Mouse (Mus musculus) lung, postnatal 0 days (tissue): Measurements from ENCODE around the gene Usp47. TPM values are rescaled to one million over a fixed set of nuclear protein-coding genes. Genes with fewer than 3 reads are reported as not detected.
A peak's percentile ranks its signal among the peaks of the same experiment; 100 is the strongest.

ENCODE experiments used
- ATAC-seq: fragments of 200-750 bp; cut with Nextera tagmentation; 2 replicates; pipeline ENCODE4 v1.8.0; 2017; ENCODE audit warnings: moderate library complexity
- DNase-seq: peaks from one replicate; pipeline ENCODE4 v3.0.0-alpha.2; 2016; ENCODE audit warnings: low spot score
- H3K27ac ChIP-seq: fragments of 300-500 bp; sonication (generic); 2 replicates; pipeline ENCODE4 v1.5.1; 2014; ENCODE audit warnings: antibody characterized with exemption, mild to moderate bottlenecking, low read length, mixed read lengths
- H3K27me3 ChIP-seq: fragments of 300-500 bp; sonication (generic); replicated peaks from 2 replicates; pipeline ENCODE4 v1.6.1; 2014; ENCODE audit warnings: low read length, mixed read lengths; ENCODE audit not compliant: insufficient read depth
- H3K36me3 ChIP-seq: fragments of 300-500 bp; sonication (generic); 2 replicates; pipeline ENCODE4 v1.6.1; 2014; ENCODE audit warnings: low read length, mixed read lengths; ENCODE audit not compliant: insufficient read depth
- H3K4me1 ChIP-seq: fragments of 300-500 bp; sonication (generic); 2 replicates; pipeline ENCODE4 v1.6.1; 2014; ENCODE audit warnings: antibody characterized with exemption, low read depth, low read length, mixed read lengths; ENCODE audit not compliant: insufficient read depth
- H3K4me2 ChIP-seq: fragments of 300-500 bp; sonication (generic); replicated peaks from 2 replicates; pipeline ENCODE4 v1.6.1; 2014; ENCODE audit warnings: low read depth, mild to moderate bottlenecking, low read length, moderate library complexity, mixed read lengths
- H3K4me3 ChIP-seq: fragments of 300-500 bp; sonication (generic); 2 replicates; pipeline ENCODE4 v1.5.1; 2014; ENCODE audit warnings: low read depth, low read length
- H3K9ac ChIP-seq: fragments of 300-500 bp; sonication (generic); replicated peaks from 2 replicates; pipeline ENCODE4 v1.6.1; 2014; ENCODE audit warnings: low read depth, mild to moderate bottlenecking
- H3K9me3 ChIP-seq: fragments of 300-500 bp; sonication (generic); 2 replicates; pipeline ENCODE4 v1.6.1; 2016; ENCODE audit warnings: low read length, mixed read lengths
- CTCF ChIP-seq: IDR thresholded peaks from 2 replicates; pipeline ENCODE4 v1.5.1; 2016; ENCODE audit warnings: antibody characterized with exemption, mild to moderate bottlenecking
- EP300 ChIP-seq: IDR thresholded peaks from 2 replicates; pipeline ENCODE4 v1.6.1; 2016; ENCODE audit warnings: antibody characterized with exemption, mild to moderate bottlenecking, control low read depth
- WGBS: fragments of 180-500 bp; shearing (Covaris S2); extraction: QIAGEN DNeasy Blood & Tissue Kit; methylation state at CpG from one replicate; pipeline ENCODE4 v1.1.7; 2014; 5-methylcytosine and 5-hydroxymethylcytosine counted together
- polyA plus RNA-seq: library from polyadenylated mRNA; unstranded; fragments of >200 nt; fragmentation: Nextera tagmentation; extraction: Ambion mirVana; gene quantifications from 2 replicates; pipeline ENCODE4 v1.2.1, GENCODE M21; 2015

The Usp47 gene
- polyA plus RNA-seq, 1 experiment from 2014 or later: 33.1 TPM

DNA sequence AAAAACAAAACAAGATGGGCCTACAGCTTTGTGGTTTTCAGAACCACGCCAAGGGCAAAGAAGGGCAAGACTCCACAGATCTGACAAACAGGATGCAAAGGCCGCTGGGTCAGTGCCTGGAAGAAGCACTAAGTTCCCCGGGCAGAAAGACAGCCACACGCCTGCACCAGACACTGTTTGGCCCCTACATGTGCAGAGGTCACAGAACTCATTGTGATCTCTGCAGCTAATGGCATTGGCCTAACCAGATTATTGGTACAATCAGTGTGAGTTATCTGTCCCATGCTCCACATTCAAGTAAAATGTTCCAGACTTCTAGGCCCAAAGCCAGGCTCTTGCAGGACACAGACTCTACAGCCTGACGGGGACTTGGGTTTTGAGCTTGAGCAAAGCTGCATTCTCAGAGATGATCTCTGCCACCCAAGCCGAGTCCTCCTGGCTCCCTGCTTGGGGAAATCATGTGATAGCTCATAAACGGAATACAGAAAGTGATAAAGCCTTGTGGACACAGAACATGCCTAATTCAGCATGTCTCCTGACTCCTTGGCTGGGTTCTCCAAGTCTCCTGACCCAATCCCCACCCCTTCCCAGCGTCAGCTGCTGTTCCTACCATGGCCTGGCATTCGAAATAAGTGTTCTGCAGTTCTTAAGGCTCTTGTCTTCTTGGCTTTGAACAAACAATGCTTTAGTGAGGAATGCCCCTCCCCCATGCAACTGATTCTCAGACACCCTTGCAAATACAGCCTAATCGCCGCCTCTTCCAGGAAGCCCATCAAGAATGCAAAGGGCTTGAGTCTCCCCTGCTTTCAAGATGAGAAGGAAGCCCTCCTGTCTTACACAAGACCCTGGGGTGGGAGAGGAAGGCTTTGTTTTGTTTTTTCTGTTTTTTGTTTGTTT lies 115.5 kb downstream of the Usp47 start:
- WGBS: 50% methylated on average over 11 of the region's 11 CpGs
- DNase-seq: peak; percentile 86
- no peaks in the 10 kb centered on the region for H3K27me3 ChIP-seq
- peaks cover 4% of the 10 kb centered on the region; the same call in 1 of the 2 replicates for H3K4me1 ChIP-seq
- H3K4me3 ChIP-seq: no peak overlapping the region
- H3K9ac ChIP-seq: no peak overlapping the region
- no peaks in the 10 kb centered on the region for H3K36me3 ChIP-seq
- ATAC-seq: peak; percentile 85
- H3K9me3 ChIP-seq: no peaks in the 10 kb centered on the region
- no peak overlapping the region; the same call in 1 of the 2 replicates for H3K27ac ChIP-seq
- H3K4me2 ChIP-seq: no peak overlapping the region
- TF ChIP-seq CTCF (0 out of 2 replicates have a peak, but pooled peaks have one; percentile 1), EP300 (no peak; the same call in 1 of the 2 replicates)

DNA sequence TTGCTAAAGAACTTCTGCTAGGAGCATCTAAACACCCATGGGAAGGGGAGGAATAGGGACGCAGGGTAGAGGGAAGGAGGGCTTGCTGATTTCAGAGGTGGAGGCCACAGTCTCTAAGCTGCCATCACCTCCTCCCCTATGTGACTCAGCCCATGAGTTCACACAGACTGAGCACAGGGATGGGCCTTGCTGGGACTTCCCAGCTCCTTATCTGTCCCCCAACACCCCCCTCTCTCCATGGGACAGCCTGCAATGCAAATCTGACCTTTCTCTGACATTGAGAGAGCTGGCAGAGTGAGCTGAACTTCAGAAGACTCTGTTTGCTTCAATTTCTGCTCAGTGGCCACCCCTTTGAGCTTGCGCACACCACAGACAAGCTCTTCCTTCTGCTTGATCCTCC lies 117.4 kb downstream of the Usp47 start:
- ATAC-seq (no peak), DNase-seq (no peak)
- TF ChIP-seq EP300: no peak
- TF ChIP-seq CTCF: no peak
- H3K27me3 ChIP-seq: no peaks in the 10 kb centered on the region
- no peak overlapping the region for H3K9ac ChIP-seq
- H3K36me3 ChIP-seq: no peaks in the 10 kb centered on the region
- H3K4me2 ChIP-seq: no peak overlapping the region
- H3K27ac ChIP-seq: no peak overlapping the region
- peaks cover 4% of the 10 kb centered on the region; the same call in 1 of the 2 replicates for H3K4me1 ChIP-seq
- H3K9me3 ChIP-seq: no peaks in the 10 kb centered on the region
- 88% methylated on average over 2 of the region's 2 CpGs for WGBS
- no peak overlapping the region for H3K4me3 ChIP-seq

DNA sequence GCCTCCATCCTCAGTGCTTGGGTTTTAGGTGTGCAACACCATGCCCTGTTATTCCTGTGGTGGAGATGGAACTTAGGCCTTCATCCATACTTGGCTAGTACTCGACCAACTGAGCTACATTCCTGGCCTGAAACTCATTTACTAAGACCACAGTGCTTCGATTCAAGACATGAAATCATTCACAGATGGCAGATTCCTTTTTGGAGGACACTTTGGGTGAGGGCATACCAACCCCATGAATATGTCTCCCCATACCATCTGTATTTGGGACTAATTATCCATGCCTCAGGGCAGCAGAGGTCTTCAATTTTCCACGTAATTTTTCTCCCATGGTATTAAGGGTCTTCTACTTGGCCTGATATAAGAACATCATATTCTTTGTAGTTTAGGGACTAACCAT lies 119.3 kb downstream of the Usp47 start:
- no peak overlapping the region for H3K9ac ChIP-seq
- H3K27ac ChIP-seq: no peak overlapping the region
- no peak overlapping the region for H3K4me3 ChIP-seq
- H3K9me3 ChIP-seq: no peaks in the 10 kb centered on the region
- H3K4me1 ChIP-seq: peaks cover 4% of the 10 kb centered on the region; the same call in 1 of the 2 replicates
- no peaks in the 10 kb centered on the region for H3K36me3 ChIP-seq
- TF ChIP-seq EP300: no peak
- TF ChIP-seq CTCF: no peak
- no peaks in the 10 kb centered on the region for H3K27me3 ChIP-seq
- H3K4me2 ChIP-seq: no peak overlapping the region
- WGBS: 69% methylated on average over 3 of the region's 3 CpGs
- ATAC-seq (no peak), DNase-seq (no peak)

GRCm38 (mm10) chr7:112143090-112143500 lies 119.8 kb downstream of the Usp47 start:
- WGBS: 45% methylated on average over 7 of the region's 7 CpGs
- H3K27me3 ChIP-seq: no peaks in the 10 kb centered on the region
- H3K27ac ChIP-seq: no peak overlapping the region
- H3K9ac ChIP-seq: no peak overlapping the region
- no peak overlapping the region for H3K4me2 ChIP-seq
- ATAC-seq (no peak), DNase-seq (no peak)
- H3K9me3 ChIP-seq: no peaks in the 10 kb centered on the region
- H3K4me1 ChIP-seq: peaks cover 3% of the 10 kb centered on the region; the same call in 1 of the 2 replicates
- no peaks in the 10 kb centered on the region for H3K36me3 ChIP-seq
- H3K4me3 ChIP-seq: no peak overlapping the region
- TF ChIP-seq CTCF (no peak), EP300 (no peak)

- Histone ChIP-seq H3K27me3 (no peaks in the 10 kb centered on the region), H3K9me3 (no peaks in the 10 kb centered on the region), H3K27ac (no peak overlapping the region), H3K4me3 (no peak overlapping the region), H3K4me1 (no peaks in the 10 kb centered on the region), H3K9ac (no peak overlapping the region), H3K4me2 (no peak overlapping the region), H3K36me3 (no peaks in the 10 kb centered on the region)
- 73% methylated on average over 4 of the region's 4 CpGs for WGBS
- no peak for TF ChIP-seq EP300
- no peak for TF ChIP-seq CTCF
- DNase-seq (no peak), ATAC-seq (no peak)
Measured at GRCm38 (mm10) chr7:112143978-112144377, 120.7 kb downstream of the Usp47 start.

GRCm38 (mm10) chr7:112144646-112145179 lies 121.4 kb downstream of the Usp47 start:
- no peaks in the 10 kb centered on the region for H3K9me3 ChIP-seq
- H3K4me1 ChIP-seq: no peaks in the 10 kb centered on the region
- ATAC-seq: no peak
- H3K4me3 ChIP-seq: no peak overlapping the region
- no peak overlapping the region for H3K4me2 ChIP-seq
- H3K27ac ChIP-seq: no peak overlapping the region
- whole genome bisulfite sequencing: 72% methylated on average over 11 of the region's 11 CpGs
- H3K27me3 ChIP-seq: no peaks in the 10 kb centered on the region
- no peaks in the 10 kb centered on the region for H3K36me3 ChIP-seq
- DNase-seq: no peak
- TF ChIP-seq EP300 (no peak), CTCF (no peak)
- no peak overlapping the region for H3K9ac ChIP-seq
